Mouse (Mus musculus): ENCODE data around the gene Npcd. TPM values are rescaled to one million over a fixed set of nuclear protein-coding genes. Genes with fewer than 3 reads are reported as not detected.

Npcd gene
- polyA plus RNA-seq, 1 experiment from 2014 or later: 0.55 TPM

DNA sequence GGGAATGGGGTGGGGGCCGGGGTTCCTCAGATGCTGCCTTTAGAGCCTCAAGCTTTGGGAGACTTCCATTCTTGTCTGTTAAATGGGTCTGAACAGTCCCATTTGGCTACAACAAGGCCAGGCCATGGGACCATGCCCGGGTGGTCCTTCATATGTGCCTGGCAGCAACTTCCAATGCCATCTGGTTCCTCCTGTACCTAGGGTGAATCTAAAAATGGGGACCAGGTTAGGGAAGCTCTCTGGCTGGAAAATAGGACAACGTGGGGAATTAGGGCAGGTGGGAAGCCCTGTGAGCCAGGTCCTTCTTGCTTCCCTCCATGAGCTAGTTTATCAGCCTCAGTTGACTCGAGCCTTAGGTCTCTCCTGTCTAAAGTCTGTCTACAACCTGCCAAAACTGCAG lies 23.0 kb downstream of the Npcd start:
- Histone ChIP-seq H3K4me3 (no peak overlapping the region), H3K9ac (no peak overlapping the region), H3K4me1 (no peaks in the 10 kb centered on the region), H3K27me3 (peaks cover 34% of the 10 kb centered on the region), H3K27ac (no peak overlapping the region), H3K4me2 (no peak overlapping the region), H3K36me3 (no peaks in the 10 kb centered on the region), H3K9me3 (no peaks in the 10 kb centered on the region)
- no peak for ATAC-seq (ENCODE audit: borderline replicate concordance, extremely low read depth, low FRiP score, low TSS enrichment)
- WGBS: 60% methylated on average over 4 of the region's 4 CpGs

DNA sequence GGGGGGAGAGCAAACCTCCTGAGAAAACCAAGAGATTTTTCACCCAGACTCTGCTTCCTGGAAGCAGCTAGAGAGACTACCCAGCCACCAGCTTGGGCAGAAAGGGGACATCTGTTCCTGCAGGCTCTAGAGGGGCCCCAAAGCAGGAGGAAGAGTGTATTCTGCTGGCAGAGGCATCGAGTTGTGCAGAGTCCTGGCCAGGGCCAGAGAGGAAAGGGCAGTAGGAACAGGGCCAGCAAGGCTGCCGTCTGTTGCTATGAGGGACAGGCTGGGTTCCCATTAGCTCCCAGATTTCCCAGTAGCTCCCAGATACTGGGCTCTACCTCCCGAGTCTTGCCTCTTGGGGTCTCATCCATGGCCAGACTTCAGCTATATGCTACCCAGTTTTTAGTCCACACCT lies 24.0 kb downstream of the Npcd start:
- H3K27me3 ChIP-seq: peaks cover 44% of the 10 kb centered on the region
- H3K4me3 ChIP-seq: no peak overlapping the region
- 0 out of 2 replicates have a peak, but pooled peaks cover under 1% of the 10 kb centered on the region for H3K4me1 ChIP-seq
- no peak overlapping the region for H3K27ac ChIP-seq
- no peaks in the 10 kb centered on the region for H3K36me3 ChIP-seq
- 54% methylated on average over 3 of the region's 3 CpGs for WGBS
- no peak overlapping the region for H3K9ac ChIP-seq
- no peaks in the 10 kb centered on the region for H3K9me3 ChIP-seq
- ATAC-seq (ENCODE audit: borderline replicate concordance, extremely low read depth, low FRiP score, low TSS enrichment): no peak
- no peak overlapping the region for H3K4me2 ChIP-seq

DNA sequence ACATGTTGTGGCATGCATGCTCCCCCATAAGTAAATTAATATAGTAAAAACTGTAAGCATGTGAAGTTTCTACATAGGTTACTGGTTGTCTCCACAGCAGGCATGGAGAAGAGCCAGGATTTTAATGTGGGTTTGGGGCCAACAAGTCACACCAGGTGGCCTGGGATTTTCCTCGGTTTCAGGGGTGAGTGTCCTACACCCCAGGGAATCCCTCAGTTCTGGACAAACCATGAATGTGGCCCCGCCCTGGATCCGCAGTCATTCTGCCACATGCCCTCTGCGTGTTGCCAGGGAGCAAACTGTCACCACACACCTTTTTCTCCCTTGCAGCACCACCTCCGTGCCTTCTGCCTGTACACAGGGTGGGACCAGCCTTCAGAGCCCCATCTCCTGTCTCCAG lies 25.4 kb downstream of the Npcd start:
- WGBS: 58% methylated on average over 5 of the region's 5 CpGs
- H3K27me3 ChIP-seq: peaks cover 58% of the 10 kb centered on the region
- no peak for ATAC-seq (ENCODE audit: borderline replicate concordance, extremely low read depth, low FRiP score, low TSS enrichment)

DNA sequence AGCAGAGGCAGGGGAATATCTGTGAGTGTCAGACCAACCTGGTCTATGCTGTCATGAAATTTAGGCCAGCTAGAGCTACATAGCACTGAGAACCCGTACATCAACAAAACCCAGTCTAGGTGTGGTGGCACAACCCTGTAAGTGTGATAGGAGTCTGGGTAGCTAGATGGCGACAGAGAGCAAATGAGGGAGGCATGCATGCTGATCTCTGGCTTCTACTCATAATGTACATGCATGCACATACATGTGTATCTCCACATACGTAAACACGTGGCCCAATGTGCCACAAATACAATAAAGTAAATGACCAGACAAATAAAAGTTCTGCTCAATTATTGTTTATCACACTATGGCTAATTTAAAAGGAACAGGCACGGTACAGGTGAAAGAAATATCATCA lies 25.9 kb downstream of the Npcd start:
- no peak overlapping the region for H3K4me2 ChIP-seq
- peaks cover 63% of the 10 kb centered on the region for H3K27me3 ChIP-seq
- H3K9ac ChIP-seq: no peak overlapping the region
- no peak overlapping the region for H3K27ac ChIP-seq
- ATAC-seq (ENCODE audit: borderline replicate concordance, extremely low read depth, low FRiP score, low TSS enrichment): no peak
- no peak overlapping the region for H3K4me3 ChIP-seq
- no peaks in the 10 kb centered on the region for H3K9me3 ChIP-seq
- WGBS: 27% methylated on average over 5 of the region's 5 CpGs
- no peaks in the 10 kb centered on the region for H3K36me3 ChIP-seq
- peaks cover 18% of the 10 kb centered on the region for H3K4me1 ChIP-seq

More for the DNA sequence above, 25.4 kb downstream of the Npcd start:
- no peak overlapping the region for H3K9ac ChIP-seq
- H3K9me3 ChIP-seq: no peaks in the 10 kb centered on the region
- H3K27ac ChIP-seq: no peak overlapping the region
- no peak overlapping the region for H3K4me2 ChIP-seq
- no peak overlapping the region for H3K4me3 ChIP-seq
- peaks cover 12% of the 10 kb centered on the region for H3K4me1 ChIP-seq
- no peaks in the 10 kb centered on the region for H3K36me3 ChIP-seq

DNA sequence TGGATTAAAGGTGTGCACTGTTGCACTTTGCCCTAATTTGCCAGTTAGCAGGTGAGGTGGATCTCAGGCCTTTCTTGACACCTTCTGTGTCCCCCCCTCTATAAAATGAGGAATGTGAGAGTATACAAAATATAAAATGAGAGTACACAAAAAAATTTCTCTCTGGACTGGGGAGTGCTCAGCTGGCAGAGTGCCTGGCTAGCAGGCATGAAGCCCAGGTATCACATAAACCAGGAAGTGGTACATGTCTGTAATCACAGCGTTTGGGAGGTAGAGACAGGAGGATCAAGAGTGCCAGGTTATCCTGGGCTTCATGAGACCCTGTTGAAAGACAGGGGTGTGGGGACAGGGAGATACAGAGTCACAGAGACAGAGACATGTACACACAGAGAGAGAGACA lies 27.0 kb downstream of the Npcd start:
- Histone ChIP-seq H3K27me3 (peaks cover 73% of the 10 kb centered on the region), H3K4me1 (peaks cover 19% of the 10 kb centered on the region), H3K9me3 (no peaks in the 10 kb centered on the region), H3K27ac (no peak overlapping the region), H3K4me3 (no peak overlapping the region), H3K9ac (no peak overlapping the region), H3K36me3 (no peaks in the 10 kb centered on the region), H3K4me2 (no peak overlapping the region)
- no peak for ATAC-seq (ENCODE audit: borderline replicate concordance, extremely low read depth, low FRiP score, low TSS enrichment)
- 7% methylated on average over 1 of the region's 1 CpGs for WGBS

DNA sequence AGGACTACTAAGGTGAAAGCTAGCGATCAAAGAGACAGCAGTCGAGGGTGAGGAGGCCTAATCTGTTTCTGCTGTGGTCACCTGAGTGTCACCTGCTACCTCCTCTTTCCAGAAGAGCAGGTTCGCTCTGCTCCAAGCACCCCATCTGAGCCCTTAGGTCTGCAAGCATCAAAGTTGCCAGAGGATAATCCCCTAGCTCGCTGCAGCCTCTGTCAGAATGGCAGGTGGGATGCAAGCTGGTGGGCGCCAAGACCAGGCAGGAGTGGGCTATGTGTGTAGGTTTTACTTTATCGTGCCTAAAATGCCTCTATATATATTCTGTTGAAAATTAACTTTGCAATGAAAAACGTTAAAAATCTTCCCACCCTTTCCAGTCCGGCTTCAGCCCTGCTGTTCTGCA lies 28.8 kb downstream of the Npcd start:
- no peak overlapping the region for H3K4me3 ChIP-seq

DNA sequence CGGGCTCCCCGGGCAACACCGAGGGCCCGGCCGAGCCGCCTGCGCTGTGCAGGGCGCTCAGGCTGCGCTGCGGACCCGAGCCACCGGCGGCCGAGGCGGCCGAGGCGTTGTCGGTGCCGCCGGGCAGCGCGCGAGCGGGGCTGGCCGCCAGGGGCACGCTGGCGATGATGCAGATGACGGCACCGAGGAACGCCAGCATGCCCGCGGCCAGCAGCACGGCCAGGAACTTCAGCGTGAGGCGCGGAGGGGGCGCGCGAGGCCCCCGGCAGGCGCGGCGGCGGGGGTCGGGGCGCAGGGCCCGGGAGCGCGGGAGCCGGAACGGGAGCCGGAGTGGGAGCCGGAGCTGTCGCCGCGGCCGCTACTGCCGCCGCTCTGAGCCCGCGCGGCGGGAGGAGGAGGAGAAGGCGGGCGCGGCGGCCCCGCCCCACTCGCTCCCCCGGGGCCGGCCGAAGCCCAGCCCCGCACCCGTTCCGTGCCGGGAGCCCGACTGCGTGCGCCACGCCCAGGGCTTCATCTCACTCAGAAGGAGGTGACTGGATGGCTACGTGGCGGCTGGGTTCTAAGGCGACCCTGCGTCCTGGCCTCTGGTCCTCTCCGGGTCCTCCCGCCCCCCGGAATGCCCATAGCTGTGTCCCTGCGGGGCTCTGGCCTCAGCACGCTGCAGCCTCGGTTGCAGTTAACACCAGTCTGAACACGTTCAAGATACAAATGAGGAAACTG lies 29.5 kb downstream of the Npcd start, which contains the start of gene Nptxr:
Gene Nptxr (minus strand): TSS at position 415 of the 720 bp plus-strand sequence.
- ATAC-seq (ENCODE audit: borderline replicate concordance, extremely low read depth, low FRiP score, low TSS enrichment): peak; percentile 70
- Histone ChIP-seq H3K27me3 (peaks cover 82% of the 10 kb centered on the region), H3K27ac (no peak within 1 kb of the TSS), H3K9me3 (no peaks in the 10 kb centered on the region), H3K4me2 (peak within 1 kb of the TSS; percentile 97), H3K36me3 (no peaks in the 10 kb centered on the region), H3K9ac (peak within 1 kb of the TSS; percentile 46), H3K4me1 (peaks cover 19% of the 10 kb centered on the region), H3K4me3 (peak within 1 kb of the TSS; percentile 61)
- WGBS: under 1% methylated on average over 45 of the region's 91 CpGs

More for the DNA sequence above, 28.8 kb downstream of the Npcd start:
- Histone ChIP-seq H3K27ac (no peak overlapping the region), H3K9me3 (no peaks in the 10 kb centered on the region), H3K4me1 (peaks cover 19% of the 10 kb centered on the region), H3K27me3 (peaks cover 82% of the 10 kb centered on the region), H3K36me3 (no peaks in the 10 kb centered on the region), H3K9ac (no peak overlapping the region), H3K4me2 (peak overlapping the region; percentile 97; the same call in 1 of the 2 replicates)
- 22% methylated on average over 8 of the region's 8 CpGs for WGBS
- ATAC-seq (ENCODE audit: borderline replicate concordance, extremely low read depth, low FRiP score, low TSS enrichment): no peak

DNA sequence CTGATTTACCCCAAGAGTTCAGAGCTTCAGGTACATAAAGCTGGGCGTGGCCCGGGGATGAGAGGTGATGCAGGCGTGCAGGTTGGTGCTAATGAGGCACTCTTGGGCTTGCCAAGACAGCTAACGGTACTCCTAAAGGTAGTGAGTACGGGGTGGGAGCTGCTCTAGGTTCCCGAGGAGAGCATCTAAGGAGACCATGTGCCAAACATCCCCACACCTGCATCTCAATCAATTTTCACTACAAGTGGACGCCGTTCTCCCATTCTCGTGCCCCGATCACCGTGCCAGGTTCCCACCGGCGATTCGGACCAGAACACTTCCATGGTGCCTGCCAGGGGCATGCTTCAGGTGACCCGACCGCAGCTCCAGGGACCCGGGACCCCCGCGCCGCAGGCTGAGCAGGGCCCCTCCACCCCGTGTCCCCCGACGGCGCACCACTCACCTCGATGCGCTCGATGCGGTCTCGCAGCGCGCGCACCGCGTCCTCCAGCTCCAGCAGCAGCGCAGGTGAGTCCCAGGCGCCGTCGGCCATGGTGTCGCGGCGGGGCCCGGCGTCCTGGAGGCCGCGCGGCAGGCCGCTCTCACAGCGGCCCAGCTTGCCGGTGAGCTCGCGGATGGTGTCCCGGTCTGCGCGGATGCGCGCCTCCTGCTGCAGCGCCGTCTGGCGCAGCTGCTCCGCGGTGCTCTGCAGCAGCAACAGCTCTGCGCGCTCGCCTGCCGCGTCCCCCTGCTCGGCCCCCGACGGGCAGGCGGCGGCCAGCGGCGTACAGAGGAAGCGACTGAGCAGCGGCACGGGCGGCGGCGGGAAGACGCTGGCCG lies 30.3 kb downstream of the Npcd start:
- 5% methylated on average over 68 of the region's 81 CpGs for WGBS

DNA sequence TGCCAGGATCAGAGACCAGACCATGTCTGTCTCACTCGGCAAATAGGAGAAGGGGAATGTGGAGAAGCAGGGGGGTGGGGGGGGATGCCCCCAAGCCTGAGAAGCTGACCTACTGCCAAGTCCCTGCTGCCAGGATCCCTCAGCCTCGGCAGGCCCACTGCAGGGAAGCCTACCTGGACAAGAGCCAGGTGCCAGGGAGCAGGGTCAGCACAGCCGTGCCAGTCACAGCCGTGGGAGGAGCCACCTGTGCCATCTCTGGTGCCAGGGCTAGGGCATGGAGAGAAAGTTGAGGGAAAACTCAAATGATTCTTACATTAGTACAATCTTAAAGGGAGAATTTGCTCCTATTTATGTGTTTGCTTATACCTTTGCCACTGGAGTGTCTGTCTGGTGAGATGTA lies 31.7 kb downstream of the Npcd start:
- no peak overlapping the region for H3K27ac ChIP-seq
- no peaks in the 10 kb centered on the region for H3K9me3 ChIP-seq
- ATAC-seq (ENCODE audit: borderline replicate concordance, extremely low read depth, low FRiP score, low TSS enrichment): no peak
- 50% methylated on average over 4 of the region's 4 CpGs for WGBS
- H3K4me2 ChIP-seq: no peak overlapping the region
- no peak overlapping the region for H3K4me3 ChIP-seq
- no peaks in the 10 kb centered on the region for H3K36me3 ChIP-seq
- H3K27me3 ChIP-seq: peaks cover 66% of the 10 kb centered on the region
- H3K9ac ChIP-seq: no peak overlapping the region
- peaks cover 19% of the 10 kb centered on the region for H3K4me1 ChIP-seq

More for the DNA sequence above, 30.3 kb downstream of the Npcd start:
- no peaks in the 10 kb centered on the region for H3K36me3 ChIP-seq
- peak overlapping the region; percentile 61 for H3K4me3 ChIP-seq
- H3K9ac ChIP-seq: peak overlapping the region; percentile 46
- peak overlapping the region; percentile 97 for H3K4me2 ChIP-seq
- H3K27me3 ChIP-seq: peaks cover 80% of the 10 kb centered on the region
- H3K27ac ChIP-seq: no peak overlapping the region
- ATAC-seq (ENCODE audit: borderline replicate concordance, extremely low read depth, low FRiP score, low TSS enrichment): peak; percentile 41; the same call in 1 of the 2 replicates
- peaks cover 19% of the 10 kb centered on the region for H3K4me1 ChIP-seq
- no peaks in the 10 kb centered on the region for H3K9me3 ChIP-seq

DNA sequence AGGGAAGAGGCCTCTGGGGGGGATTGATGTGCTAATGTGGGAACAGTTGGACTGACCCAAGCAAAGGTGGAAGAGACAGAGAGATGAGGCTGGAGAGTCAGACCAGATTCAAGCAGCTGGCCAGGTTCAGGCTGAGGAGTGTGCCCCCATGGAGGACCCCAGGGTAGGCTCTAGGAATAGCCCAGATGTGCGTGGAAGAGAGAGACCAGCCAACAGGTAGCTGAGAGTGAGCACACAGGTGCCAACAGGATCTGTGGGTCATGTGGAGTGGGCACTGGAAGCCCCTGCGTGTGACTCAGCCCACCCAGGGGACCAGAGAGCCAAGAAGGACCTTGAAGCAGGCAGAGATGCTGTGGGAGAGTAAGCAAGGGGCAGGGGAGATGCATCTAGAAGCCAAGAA lies 32.4 kb downstream of the Npcd start:
- 74% methylated on average over 2 of the region's 2 CpGs for WGBS
- H3K4me1 ChIP-seq: peaks cover 19% of the 10 kb centered on the region
- H3K27me3 ChIP-seq: peaks cover 59% of the 10 kb centered on the region

DNA sequence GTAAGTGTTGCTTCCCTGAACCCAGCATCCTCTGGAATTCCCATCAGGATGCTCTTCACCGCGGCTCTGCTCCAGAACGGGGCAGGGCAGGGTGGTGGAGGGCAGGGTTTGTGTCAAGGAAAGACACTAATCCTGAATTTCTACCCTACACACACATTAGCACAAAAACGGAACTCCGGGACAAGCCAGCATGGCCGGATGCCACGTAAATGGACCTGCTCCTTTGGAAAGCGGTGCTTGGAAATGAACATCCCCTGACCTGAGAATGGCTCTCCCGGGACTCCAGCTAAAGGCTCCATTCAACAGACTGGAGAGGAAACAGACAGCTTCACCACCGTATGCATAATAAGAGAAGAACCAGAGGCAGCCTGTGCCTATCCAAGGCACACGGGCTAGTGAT lies 33.3 kb downstream of the Npcd start:
- 60% methylated on average over 11 of the region's 11 CpGs for WGBS
- Histone ChIP-seq H3K9me3 (no peaks in the 10 kb centered on the region), H3K4me3 (no peak overlapping the region), H3K4me2 (no peak overlapping the region), H3K9ac (no peak overlapping the region), H3K27me3 (peaks cover 50% of the 10 kb centered on the region), H3K27ac (no peak overlapping the region), H3K36me3 (no peaks in the 10 kb centered on the region), H3K4me1 (peaks cover 19% of the 10 kb centered on the region)
- ATAC-seq (ENCODE audit: borderline replicate concordance, extremely low read depth, low FRiP score, low TSS enrichment): no peak

More for the DNA sequence above, 32.4 kb downstream of the Npcd start:
- Histone ChIP-seq H3K27ac (no peak overlapping the region), H3K9me3 (no peaks in the 10 kb centered on the region), H3K36me3 (no peaks in the 10 kb centered on the region), H3K4me3 (no peak overlapping the region), H3K4me2 (no peak overlapping the region), H3K9ac (no peak overlapping the region)
- no peak for ATAC-seq (ENCODE audit: borderline replicate concordance, extremely low read depth, low FRiP score, low TSS enrichment)

DNA sequence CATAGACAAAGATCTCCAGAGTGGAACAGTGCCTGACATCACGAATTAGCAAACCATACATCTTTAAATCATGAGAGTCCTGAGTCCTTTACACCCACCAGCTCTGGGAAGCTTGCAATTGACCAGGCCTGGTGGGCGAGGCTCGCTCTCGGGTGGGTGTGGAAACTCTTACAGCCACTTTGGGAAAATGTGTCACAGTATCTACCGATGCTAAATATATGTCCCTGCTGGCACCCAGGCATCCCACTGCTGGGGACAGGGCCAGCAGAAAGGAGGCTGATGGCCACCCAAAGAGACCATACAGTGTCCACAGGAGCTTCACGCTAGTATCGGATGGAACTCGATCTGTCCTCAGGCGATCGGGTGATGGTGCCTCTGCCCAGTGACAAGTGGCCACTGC lies 35.4 kb downstream of the Npcd start:
- no peak overlapping the region for H3K4me3 ChIP-seq
- no peak overlapping the region for H3K27ac ChIP-seq
- H3K9ac ChIP-seq: no peak overlapping the region
- H3K9me3 ChIP-seq: no peaks in the 10 kb centered on the region
- ATAC-seq (ENCODE audit: borderline replicate concordance, extremely low read depth, low FRiP score, low TSS enrichment): no peak
- no peaks in the 10 kb centered on the region for H3K36me3 ChIP-seq
- 84% methylated on average over 10 of the region's 10 CpGs for WGBS
- peaks cover 29% of the 10 kb centered on the region for H3K27me3 ChIP-seq
- H3K4me2 ChIP-seq: no peak overlapping the region
- peaks cover 6% of the 10 kb centered on the region; the same call in 1 of the 2 replicates for H3K4me1 ChIP-seq

All from lung, embryonic 15.5 days (tissue).